In genomic region chr7:35054977-35055618, GRCm38 (mm10) we compare ENCODE assay signal across 8 mouse cellular contexts. TPM values are rescaled to one million over a fixed set of nuclear protein-coding genes. Genes with fewer than 3 reads are reported as not detected.
A peak's percentile ranks its signal among the peaks of the same experiment; 100 is the strongest.
DNase-seq lines count a peak whose midpoint lies in the region; ATAC-seq and TF ChIP-seq lines count a peak whose summit lies in the region.

No protein-coding gene starts in this region.

- 34% methylated on average over 2 of the region's 2 CpGs for WGBS in lung, adult 2 months
- WGBS in embryonic facial prominence, embryonic 14.5 days, result 61% methylated on average over 2 of the region's 2 CpGs
- WGBS in limb, embryonic 10.5 days, result 49% methylated on average over 2 of the region's 2 CpGs
- 36% methylated on average over 2 of the region's 2 CpGs for WGBS in neural tube, embryonic 13.5 days

- H3K9me3 ChIP-seq in embryonic facial prominence, embryonic 14.5 days (ENCODE audit: control insufficient read depth, low read length), result no peaks in the 10 kb centered on the region
- H3K9me3 ChIP-seq in limb, embryonic 10.5 days (replicated peaks), result no peaks in the 10 kb centered on the region
- H3K9me3 ChIP-seq in neural tube, embryonic 13.5 days, result no peaks in the 10 kb centered on the region

- H3K36me3 ChIP-seq in embryonic facial prominence, embryonic 14.5 days (ENCODE audit: control insufficient read depth, insufficient read depth, low read length), result peaks cover 7% of the 10 kb centered on the region
- H3K36me3 ChIP-seq in limb, embryonic 10.5 days, result peaks cover 25% of the 10 kb centered on the region
- peaks cover 9% of the 10 kb centered on the region for H3K36me3 ChIP-seq in neural tube, embryonic 13.5 days

- peak overlapping the region; percentile 98 for H3K4me3 ChIP-seq in lung, adult 2 months (replicated peaks; ENCODE audit: extremely low read depth, low read depth, low read length)
- H3K4me3 ChIP-seq in embryonic facial prominence, embryonic 14.5 days (ENCODE audit: low read depth, low read length), result peak overlapping the region; percentile 96
- H3K4me3 ChIP-seq in limb, embryonic 10.5 days, result peak overlapping the region; percentile 84
- peak overlapping the region; percentile 95 for H3K4me3 ChIP-seq in neural tube, embryonic 13.5 days

- peaks cover 19% of the 10 kb centered on the region for H3K4me1 ChIP-seq in lung, adult 2 months (ENCODE audit: control insufficient read depth, insufficient read depth, low read length)
- H3K4me1 ChIP-seq in embryonic facial prominence, embryonic 14.5 days (ENCODE audit: control insufficient read depth, insufficient read depth, low read length), result peaks cover 11% of the 10 kb centered on the region
- peaks cover 17% of the 10 kb centered on the region for H3K4me1 ChIP-seq in limb, embryonic 10.5 days
- peaks cover 29% of the 10 kb centered on the region for H3K4me1 ChIP-seq in neural tube, embryonic 13.5 days (replicated peaks)

- no peaks in the 10 kb centered on the region for H3K27me3 ChIP-seq in embryonic facial prominence, embryonic 14.5 days (replicated peaks; ENCODE audit: control insufficient read depth, insufficient read depth, low read length)
- H3K27me3 ChIP-seq in limb, embryonic 10.5 days (ENCODE audit: low read depth, poor library complexity, severe bottlenecking), result no peaks in the 10 kb centered on the region
- H3K27me3 ChIP-seq in neural tube, embryonic 13.5 days, result no peaks in the 10 kb centered on the region

- H3K4me2 ChIP-seq in embryonic facial prominence, embryonic 14.5 days (ENCODE audit: low read depth, low read length), result peak overlapping the region; percentile 92
- peak overlapping the region; percentile 94 for H3K4me2 ChIP-seq in neural tube, embryonic 13.5 days

- peak overlapping the region; percentile 84; the same call in 1 of the 2 replicates for H3K27ac ChIP-seq in embryonic facial prominence, embryonic 14.5 days (replicated peaks; ENCODE audit: low read depth, low read length)
- H3K27ac ChIP-seq in limb, embryonic 10.5 days, result peak overlapping the region; percentile 97
- peak overlapping the region; percentile 94 for H3K27ac ChIP-seq in neural tube, embryonic 13.5 days (replicated peaks)

- no peak for DNase-seq in lung, adult 2 months
- DNase-seq in lung, postnatal 14 days, result no peak
- DNase-seq in embryonic facial prominence, embryonic 14.5 days (ENCODE audit: low spot score), result no peak
- DNase-seq in limb, embryonic 10.5 days (ENCODE audit: low spot score), result no peak
- no peak for DNase-seq in left cerebral cortex, postnatal 14 days (ENCODE audit: low spot score in 2 of 2)
- no peak for DNase-seq in cerebellum, postnatal 4 days (ENCODE audit: low spot score in 2 of 2)
- DNase-seq in Muller cell, postnatal 12 days (ENCODE audit: inconsistent ontology term), result no peak

- no peak for ATAC-seq in embryonic facial prominence, embryonic 14.5 days (ENCODE audit: low read depth)
- no peak for ATAC-seq in neural tube, embryonic 13.5 days (ENCODE audit: low read depth)

- peak overlapping the region; percentile 95 for H3K9ac ChIP-seq in embryonic facial prominence, embryonic 14.5 days (ENCODE audit: low read depth, low read length)
- H3K9ac ChIP-seq in neural tube, embryonic 13.5 days, result peak overlapping the region; percentile 95

- intact Hi-C loops in left cerebral cortex, postnatal 14 days (cut with DNase I), result no loop called here

- no peak for TF ChIP-seq CTCF in lung, adult 2 months (IDR thresholded peaks at IDR 0.05; ENCODE audit: insufficient read depth, low read length)

- TF ChIP-seq POLR2A in lung, adult 2 months (IDR thresholded peaks at IDR 0.05; ENCODE audit: borderline replicate concordance, extremely low read depth, low read depth, low read length), result no peak

RNA-seq across cellular contexts. Expression of gene Cebpg, which starts 1.3 kb away (rescaled TPM):
- polyA plus RNA-seq in lung, adult 2 months (2012; rRNA removed), result 10.3 and 13.5 TPM in 2 replicates
- 39.3 and 44.3 TPM in 2 replicates for polyA plus RNA-seq in embryonic facial prominence, embryonic 14.5 days (2014; fragmentation: Nextera tagmentation; extraction: Ambion mirVana)
- 40.3 and 44.9 TPM in 2 replicates for polyA plus RNA-seq in limb, embryonic 10.5 days (2016; fragmentation: Nextera tagmentation; extraction: Ambion mirVana)
- 38.7 and 40.0 TPM in 2 replicates for polyA plus RNA-seq in neural tube, embryonic 13.5 days (2015; fragmentation: Nextera tagmentation; extraction: Ambion mirVana)
- total RNA-seq in left cerebral cortex, postnatal 14 days (2021), result 10 to 100 TPM; 27.0 to 31.4 TPM
